21 mouse cellular contexts compared by ENCODE assay signal in the genomic region with DNA sequence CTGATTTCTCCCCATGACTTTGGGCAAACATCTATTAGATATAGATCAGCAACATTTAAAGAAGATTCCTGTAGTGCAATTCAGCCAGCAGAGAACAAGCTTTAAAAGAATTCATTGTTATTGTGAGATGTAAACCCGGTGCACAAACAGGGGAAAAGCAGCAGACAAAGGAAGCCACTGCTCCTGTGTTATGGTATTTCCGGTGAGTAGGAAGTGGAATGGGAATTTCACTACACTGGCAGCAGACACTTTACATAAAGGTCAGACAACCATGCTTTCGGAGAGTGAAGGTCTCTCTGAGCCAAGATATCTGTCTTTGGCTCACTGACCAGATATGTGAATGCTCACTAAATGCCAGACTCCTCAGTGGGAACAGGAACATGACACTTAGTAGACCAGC. TPM values are rescaled to one million over a fixed set of nuclear protein-coding genes. Genes with fewer than 3 reads are reported as not detected.
"Had no signal": no experiment of that assay in that cellular context is flagged by ENCODE, and none has a peak within 500 bp of the region (broad histone marks: within the 10 kb centered on the region; RNA-seq: fewer than 3 reads in every experiment).

No protein-coding gene starts in this region.

- H3K27me3 ChIP-seq: lung, embryonic 15.5 days; midbrain, embryonic 13.5 days; midbrain, embryonic 15.5 days; neural tube, embryonic 12.5 days; stomach, embryonic 15.5 days had no signal

- DNase-seq: liver, embryonic 13.5 days; liver, postnatal 0 days; lung, postnatal 36 days; right cerebral cortex, postnatal 14 days; thymus, adult 2 months; thymus, postnatal 25 days; thymus, postnatal 4 days had no signal

- H3K27ac ChIP-seq: liver, embryonic 13.5 days; liver, embryonic 15.5 days; lung, embryonic 15.5 days; macrophage; midbrain, embryonic 13.5 days; midbrain, embryonic 15.5 days; neural tube, embryonic 12.5 days; stomach, embryonic 15.5 days; stomach, postnatal 0 days had no signal

- H3K4me1 ChIP-seq: liver, embryonic 13.5 days; liver, embryonic 15.5 days; lung, embryonic 15.5 days; midbrain, embryonic 13.5 days; midbrain, embryonic 15.5 days; neural tube, embryonic 12.5 days; stomach, embryonic 15.5 days had no signal

- H3K4me3 ChIP-seq: liver, embryonic 13.5 days; liver, embryonic 15.5 days; lung, embryonic 15.5 days; megakaryocyte, embryonic 14.5 days; midbrain, embryonic 13.5 days; midbrain, embryonic 15.5 days; neural tube, embryonic 12.5 days; stomach, embryonic 15.5 days had no signal

- H3K9ac ChIP-seq: liver, embryonic 13.5 days; liver, embryonic 15.5 days; liver, postnatal 0 days; lung, embryonic 15.5 days; midbrain, embryonic 13.5 days; midbrain, embryonic 15.5 days; neural tube, embryonic 12.5 days; stomach, embryonic 15.5 days had no signal

- H3K9me3 ChIP-seq: liver, embryonic 13.5 days; liver, embryonic 15.5 days; lung, embryonic 15.5 days; midbrain, embryonic 13.5 days; midbrain, embryonic 15.5 days; neural tube, embryonic 12.5 days; stomach, embryonic 15.5 days had no signal

- ATAC-seq: liver, postnatal 0 days; midbrain, embryonic 13.5 days; midbrain, embryonic 15.5 days had no signal

- H3K4me2 ChIP-seq: liver, embryonic 13.5 days; liver, embryonic 15.5 days; lung, embryonic 15.5 days; midbrain, embryonic 11.5 days; midbrain, embryonic 13.5 days; midbrain, embryonic 15.5 days; neural tube, embryonic 12.5 days; stomach, embryonic 15.5 days had no signal

- H3K36me3 ChIP-seq: liver, embryonic 13.5 days; liver, embryonic 15.5 days; lung, embryonic 15.5 days; midbrain, embryonic 13.5 days; midbrain, embryonic 15.5 days; neural tube, embryonic 12.5 days; stomach, embryonic 15.5 days had no signal

RNA-seq across cellular contexts. Expression of a gene that starts 33.1 kb away (rescaled TPM):
- polyA plus RNA-seq: liver, embryonic 13.5 days; liver, embryonic 15.5 days; liver, postnatal 0 days; macrophage; midbrain, embryonic 11.5 days; midbrain, embryonic 13.5 days; midbrain, embryonic 15.5 days; midbrain, postnatal 0 days; neural tube, embryonic 12.5 days; neural tube, embryonic 14.5 days; spleen, adult 2 months; stomach, postnatal 0 days; urinary bladder, adult 2 months had no signal
